In genomic region chr3:75202808-75203503, GRCm38 (mm10) we compare ENCODE assay signal across 9 mouse cellular contexts. TPM values are rescaled to one million over a fixed set of nuclear protein-coding genes. Genes with fewer than 3 reads are reported as not detected.
DNase-seq lines count a peak whose midpoint lies in the region; ATAC-seq and TF ChIP-seq lines count a peak whose summit lies in the region.
"Had no signal": no experiment of that assay in that cellular context is flagged by ENCODE, and none has a peak within 500 bp of the region (broad histone marks: within the 10 kb centered on the region; RNA-seq: fewer than 3 reads in every experiment).

No protein-coding gene starts in this region.

- H3K36me3 ChIP-seq in forebrain, embryonic 11.5 days (ENCODE audit: control insufficient read depth, insufficient read depth, low read length), result no peaks in the 10 kb centered on the region
- H3K36me3 ChIP-seq in intestine, postnatal 0 days (ENCODE audit: control insufficient read depth, insufficient read depth), result no peaks in the 10 kb centered on the region
- no peaks in the 10 kb centered on the region for H3K36me3 ChIP-seq in limb, embryonic 10.5 days
- H3K36me3 ChIP-seq: embryonic facial prominence, embryonic 15.5 days had no signal

- 32% methylated on average over 12 of the region's 12 CpGs for WGBS in bone marrow, adult 2 months
- 39% methylated on average over 12 of the region's 12 CpGs for WGBS in forebrain, embryonic 11.5 days
- 36% methylated on average over 12 of the region's 12 CpGs for WGBS in intestine, postnatal 0 days
- 38% methylated on average over 12 of the region's 12 CpGs for WGBS in limb, embryonic 10.5 days

- DNase-seq in ovary, postnatal 14 days (ENCODE audit: low spot score), result peak; percentile 32
- no peak for DNase-seq in ovary, adult 18-20 months (ENCODE audit: low spot score)
- peak; percentile 74 for DNase-seq in forebrain, embryonic 11.5 days (ENCODE audit: low spot score)
- DNase-seq in limb, embryonic 10.5 days (ENCODE audit: low spot score), result peak; percentile 62
- peak; percentile 10 to 31 for DNase-seq in natural killer cell, adult 2 months (ENCODE audit: low spot score in 2 of 2)
- DNase-seq in testis, postnatal 10 days (ENCODE audit: low spot score), result peak; percentile 76

- no peaks in the 10 kb centered on the region for H3K9me3 ChIP-seq in forebrain, embryonic 11.5 days (ENCODE audit: control insufficient read depth, low read length)
- no peaks in the 10 kb centered on the region for H3K9me3 ChIP-seq in intestine, postnatal 0 days (ENCODE audit: control insufficient read depth)
- H3K9me3 ChIP-seq in limb, embryonic 10.5 days (replicated peaks), result no peaks in the 10 kb centered on the region
- H3K9me3 ChIP-seq: embryonic facial prominence, embryonic 15.5 days had no signal

- no peak for TF ChIP-seq POLR2A in bone marrow, adult 2 months (IDR thresholded peaks at IDR 0.05; ENCODE audit: borderline replicate concordance, control insufficient read depth, low read depth, low read length)

- H3K4me1 ChIP-seq in bone marrow, adult 2 months (ENCODE audit: control insufficient read depth, insufficient read depth, low read length), result no peaks in the 10 kb centered on the region
- no peaks in the 10 kb centered on the region for H3K4me1 ChIP-seq in forebrain, embryonic 11.5 days (replicated peaks; ENCODE audit: control insufficient read depth, insufficient read depth, low read length)
- H3K4me1 ChIP-seq in intestine, postnatal 0 days (replicated peaks; ENCODE audit: control insufficient read depth, insufficient read depth, low read length), result no peaks in the 10 kb centered on the region
- H3K4me1 ChIP-seq in limb, embryonic 10.5 days, result no peaks in the 10 kb centered on the region
- H3K4me1 ChIP-seq: embryonic facial prominence, embryonic 15.5 days had no signal

- peak; percentile 80 for ATAC-seq in forebrain, embryonic 11.5 days (replicated peaks; ENCODE audit: low FRiP score)
- no peak for ATAC-seq in intestine, postnatal 0 days

- no peak overlapping the region for H3K9ac ChIP-seq in forebrain, embryonic 11.5 days (ENCODE audit: low read length)
- H3K9ac ChIP-seq in intestine, postnatal 0 days (ENCODE audit: low read depth, low read length), result no peak overlapping the region
- H3K9ac ChIP-seq: embryonic facial prominence, embryonic 15.5 days had no signal

- H3K4me2 ChIP-seq in forebrain, embryonic 11.5 days (ENCODE audit: low read depth, low read length, severe bottlenecking), result no peak overlapping the region
- no peak overlapping the region for H3K4me2 ChIP-seq in intestine, postnatal 0 days (replicated peaks; ENCODE audit: low read depth)
- H3K4me2 ChIP-seq: embryonic facial prominence, embryonic 15.5 days had no signal

- H3K27me3 ChIP-seq in forebrain, embryonic 11.5 days (ENCODE audit: control insufficient read depth, insufficient read depth, low read length), result no peaks in the 10 kb centered on the region
- no peaks in the 10 kb centered on the region for H3K27me3 ChIP-seq in intestine, postnatal 0 days (replicated peaks; ENCODE audit: control insufficient read depth, insufficient read depth, low read length)
- no peaks in the 10 kb centered on the region for H3K27me3 ChIP-seq in limb, embryonic 10.5 days (ENCODE audit: low read depth, poor library complexity, severe bottlenecking)
- H3K27me3 ChIP-seq: embryonic facial prominence, embryonic 15.5 days had no signal

- H3K4me3 ChIP-seq in bone marrow, adult 2 months (replicated peaks; ENCODE audit: control insufficient read depth, low read depth, low read length), result no peak overlapping the region
- no peak overlapping the region for H3K4me3 ChIP-seq in forebrain, embryonic 11.5 days (ENCODE audit: low read depth, low read length)
- no peak overlapping the region for H3K4me3 ChIP-seq in intestine, postnatal 0 days (ENCODE audit: low read depth, low read length)
- H3K4me3 ChIP-seq in limb, embryonic 10.5 days, result no peak overlapping the region
- H3K4me3 ChIP-seq: embryonic facial prominence, embryonic 15.5 days had no signal

- H3K27ac ChIP-seq in bone marrow, adult 2 months (ENCODE audit: control insufficient read depth, insufficient read depth, low read depth, low read length, poor library complexity), result no peak overlapping the region
- H3K27ac ChIP-seq in forebrain, embryonic 11.5 days (ENCODE audit: low read depth, low read length), result no peak overlapping the region
- H3K27ac ChIP-seq in intestine, postnatal 0 days (ENCODE audit: low read depth, low read length), result no peak overlapping the region
- no peak overlapping the region for H3K27ac ChIP-seq in limb, embryonic 10.5 days
- H3K27ac ChIP-seq: embryonic facial prominence, embryonic 15.5 days had no signal

- TF ChIP-seq CTCF in bone marrow, adult 2 months (IDR thresholded peaks at IDR 0.05; ENCODE audit: control insufficient read depth, insufficient read depth, low read length), result peak; percentile 67
- peak; percentile 83 for TF ChIP-seq CTCF in intestine, postnatal 0 days (IDR thresholded peaks at IDR 0.05; ENCODE audit: low read depth)

RNA-seq across cellular contexts. Expression of gene Zbbx, which starts 38.1 kb away (rescaled TPM):
- polyA plus RNA-seq in bone marrow, adult 2 months (2011; ENCODE audit: insufficient read depth, insufficient read length, low replicate concordance, missing spikeins), result not detected in 2 replicates
- polyA plus RNA-seq in forebrain, embryonic 11.5 days (2014; fragmentation: Nextera tagmentation; extraction: Ambion mirVana), result 0.20 TPM in 1 of 2 replicates, not detected in the other
- 0.12 and 0.30 TPM in 2 replicates for polyA plus RNA-seq in intestine, postnatal 0 days (2015; fragmentation: Nextera tagmentation; extraction: Ambion mirVana)
- not detected in 2 replicates for polyA plus RNA-seq in limb, embryonic 10.5 days (2016; fragmentation: Nextera tagmentation; extraction: Ambion mirVana)
